Mouse (Mus musculus) gastrocnemius, postnatal 4 days (tissue): ENCODE data around the gene Sec14l1. TPM values are rescaled to one million over a fixed set of nuclear protein-coding genes. Genes with fewer than 3 reads are reported as not detected.

ENCODE experiments used
- DNase-seq, 2 experiments: peaks; one replicate each; pipeline ENCODE4 v3.0.0; 2021 to 2022; ENCODE audit warnings: low spot score in 2 of 2, mixed read lengths in 2 of 2
- total RNA-seq, 2 experiments: library from RNA; stranded (reverse); gene quantifications; 2 replicates each; pipeline ENCODE4 v1.2.3; 2021

Gene Sec14l1
- total RNA-seq, 2 experiments from 2014 or later = 134 to 144 TPM

GRCm38 (mm10) chr11:117087036-117087799 is 27.8 kb upstream of the Sec14l1 start:
- no peak for DNase-seq

- DNase-seq = no peak
These were observed 26.5 kb upstream of the Sec14l1 start for GRCm38 (mm10) chr11:117088271-117088991.

- no peak for DNase-seq
These were observed 25.1 kb upstream of the Sec14l1 start for GRCm38 (mm10) chr11:117089673-117090419.

GRCm38 (mm10) chr11:117091406-117091805 is 23.6 kb upstream of the Sec14l1 start:
- no peak for DNase-seq

GRCm38 (mm10) chr11:117091845-117092244 is 23.1 kb upstream of the Sec14l1 start:
- no peak for DNase-seq

GRCm38 (mm10) chr11:117092711-117093110 is 22.3 kb upstream of the Sec14l1 start:
- no peak for DNase-seq

- DNase-seq = no peak
These were observed 20.9 kb upstream of the Sec14l1 start for GRCm38 (mm10) chr11:117093900-117094552.

- no peak for DNase-seq
These were observed 20.3 kb upstream of the Sec14l1 start for GRCm38 (mm10) chr11:117094646-117095045.

GRCm38 (mm10) chr11:117097021-117097420 is 17.9 kb upstream of the Sec14l1 start:
- no peak for DNase-seq

- no peak for DNase-seq
These were observed 16.8 kb upstream of the Sec14l1 start for GRCm38 (mm10) chr11:117098155-117098554.

GRCm38 (mm10) chr11:117098784-117099183 is 16.2 kb upstream of the Sec14l1 start:
- DNase-seq = no peak

GRCm38 (mm10) chr11:117099372-117099771 is 15.6 kb upstream of the Sec14l1 start:
- DNase-seq = no peak

- DNase-seq = no peak
These were observed 13.5 kb upstream of the Sec14l1 start for GRCm38 (mm10) chr11:117101351-117101921.

GRCm38 (mm10) chr11:117101925-117102717 is 12.8 kb upstream of the Sec14l1 start:
- no peak for DNase-seq

GRCm38 (mm10) chr11:117103523-117103922 is 11.4 kb upstream of the Sec14l1 start:
- peak in 1 of 2 experiments; percentile 60 for DNase-seq

GRCm38 (mm10) chr11:117104044-117104757 is 10.8 kb upstream of the Sec14l1 start:
- no peak for DNase-seq

- no peak for DNase-seq
These were observed 9.7 kb upstream of the Sec14l1 start for GRCm38 (mm10) chr11:117105315-117105714.

- DNase-seq = no peak
These were observed 9.1 kb upstream of the Sec14l1 start for GRCm38 (mm10) chr11:117105850-117106249.

- no peak for DNase-seq
These were observed 8.2 kb upstream of the Sec14l1 start for GRCm38 (mm10) chr11:117106633-117107334.
